Mouse (Mus musculus) heart, adult 2 months (tissue): Measurements from ENCODE around the gene Shroom4. TPM values are rescaled to one million over a fixed set of nuclear protein-coding genes. Genes with fewer than 3 reads are reported as not detected.
A peak's percentile ranks its signal among the peaks of the same experiment; 100 is the strongest.
"Not testable (repeated sequence)": the region's sequence is repeated elsewhere in the genome, so short reads cannot be mapped to it uniquely, and the experiment has no call there.

Experiments used
- DNase-seq, 2 experiments: peaks; one replicate each; pipeline ENCODE4 v3.0.0; 2021
- H3K27ac ChIP-seq: fragments of 200-600 bp; 2 replicates; pipeline ENCODE4 v1.8.1; 2022
- H3K27me3 ChIP-seq: fragments of 200-500 bp; 2 replicates; pipeline ENCODE4 v1.6.1; 2012; ENCODE audit warnings: mild to moderate bottlenecking, low read length, inconsistent platforms, mixed read lengths; ENCODE audit not compliant: control insufficient read depth, insufficient read depth
- H3K36me3 ChIP-seq: fragments of 200-500 bp; 2 replicates; pipeline ENCODE4 v1.6.1; 2012; ENCODE audit warnings: low read length, inconsistent platforms; ENCODE audit not compliant: control insufficient read depth, insufficient read depth
- H3K4me1 ChIP-seq: fragments of 200-500 bp; 2 replicates; pipeline ENCODE4 v1.6.1; 2011; ENCODE audit warnings: low read length; ENCODE audit not compliant: control insufficient read depth, insufficient read depth
- H3K4me3 ChIP-seq: fragments of 200-600 bp; 2 replicates; pipeline ENCODE4 v1.8.1; 2022
- H3K79me2 ChIP-seq: fragments of 200-500 bp; replicated peaks from 2 replicates; pipeline ENCODE4 v1.6.1; 2012; ENCODE audit warnings: mild to moderate bottlenecking, inconsistent platforms, low read length, moderate library complexity, mixed read lengths; ENCODE audit not compliant: control insufficient read depth, insufficient read depth
- H3K9ac ChIP-seq: fragments of 200-500 bp; 2 replicates; pipeline ENCODE4 v1.6.1; 2012; ENCODE audit warnings: low read depth, mild to moderate bottlenecking, control low read depth, inconsistent platforms, low read length, mixed read lengths
- CTCF ChIP-seq: fragments of 200-600 bp; IDR thresholded peaks from 2 replicates; pipeline ENCODE4 v1.8.1; 2022; ENCODE audit warnings: antibody characterized with exemption, mild to moderate bottlenecking, moderate library complexity
- EP300 ChIP-seq: fragments of 200-500 bp; IDR thresholded peaks from 2 replicates; pipeline ENCODE4 v1.6.1; 2011; ENCODE audit warnings: low read depth, low read length, control low read depth; ENCODE audit not compliant: insufficient read depth
- POLR2A ChIP-seq: fragments of 200-500 bp; IDR thresholded peaks from 2 replicates; pipeline ENCODE4 v1.6.1; 2011; ENCODE audit warnings: mild to moderate bottlenecking, low read depth, low read length, control low read depth; ENCODE audit not compliant: insufficient read depth
- WGBS: fragments of 180-500 bp; shearing (Covaris S2); methylation state at CpG from one replicate; pipeline ENCODE4 v1.1.7; 2018; 5-methylcytosine and 5-hydroxymethylcytosine counted together
- intact Hi-C: fragments of 180-260 bp; cut with DNase I; formaldehyde crosslinking; loops from one replicate; pipeline ENCODE4 v1.15.1; 2025
- polyA plus RNA-seq: library from polyadenylated mRNA; depleted of rRNA; stranded (reverse); fragments of >200 nt; gene quantifications from 2 replicates; pipeline ENCODE4 v1.2.3, GENCODE M21; 2012
- total RNA-seq, 2 experiments: library from RNA; stranded (reverse); gene quantifications; 2 replicates each; pipeline ENCODE4 v1.2.3; 2021

The Shroom4 gene
- total and polyA plus RNA-seq, 3 experiments, result 5.1 to 14.8 (median 13.5) TPM

DNA sequence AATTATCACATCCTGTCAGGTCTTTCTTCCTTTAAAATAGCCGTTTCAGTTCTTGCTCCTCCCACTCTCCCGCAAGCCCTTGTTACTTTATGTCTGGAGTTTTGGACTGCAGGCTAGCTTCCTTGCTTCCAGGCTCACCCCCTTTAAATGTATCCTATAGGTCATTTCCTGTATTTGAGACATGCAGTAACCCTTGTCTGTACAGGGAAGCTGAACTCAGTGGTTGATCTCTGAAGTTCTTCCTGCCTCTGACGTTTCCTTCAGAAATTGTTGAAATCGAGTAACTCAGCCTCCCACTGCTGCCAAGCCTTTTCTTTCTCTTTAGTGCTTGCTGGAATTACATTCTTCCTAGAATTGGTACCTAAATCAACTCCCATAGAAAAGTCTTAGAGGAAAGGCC lies 18.5 kb downstream of the Shroom4 start:
- 50% methylated on average over 4 of the region's 4 CpGs for WGBS
- TF ChIP-seq POLR2A, result no peak
- no peak for TF ChIP-seq CTCF
- Histone ChIP-seq H3K27me3 (no peaks in the 10 kb centered on the region), H3K79me2 (no peaks in the 10 kb centered on the region), H3K27ac (no peak overlapping the region), H3K9ac (no peak overlapping the region), H3K4me1 (no peaks in the 10 kb centered on the region), H3K36me3 (no peaks in the 10 kb centered on the region), H3K4me3 (no peak overlapping the region)
- intact Hi-C loops, result loop anchor here (5.0 kb wide), 1 partner anchor 116 kb away; no protein-coding TSS in a partner anchor
- no peak for DNase-seq

DNA sequence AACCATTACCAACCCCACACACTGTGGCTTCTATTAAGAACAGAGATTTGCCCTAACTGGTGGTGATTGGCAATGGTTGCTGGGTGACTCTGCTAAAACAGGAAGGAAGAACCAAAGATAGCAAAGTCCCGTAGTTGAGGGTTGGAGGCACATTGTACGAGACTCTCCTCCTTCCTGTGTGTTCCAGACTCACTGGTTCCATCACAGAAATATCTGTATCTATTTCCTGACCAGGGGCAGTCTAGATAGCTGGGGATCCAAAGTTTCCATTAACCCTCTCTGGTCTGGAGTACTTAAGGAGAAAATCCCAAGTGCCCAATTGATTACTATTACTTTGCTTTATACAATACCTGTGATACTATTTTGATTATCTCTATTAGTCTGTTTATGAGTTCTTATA lies 35.6 kb downstream of the Shroom4 start:
- H3K79me2 ChIP-seq, result no peaks in the 10 kb centered on the region
- no peak for TF ChIP-seq POLR2A
- no peak for TF ChIP-seq EP300
- no peak for TF ChIP-seq CTCF
- H3K27me3 ChIP-seq, result no peaks in the 10 kb centered on the region
- H3K9ac ChIP-seq, result no peak overlapping the region
- no peaks in the 10 kb centered on the region for H3K36me3 ChIP-seq
- no peak overlapping the region for H3K27ac ChIP-seq
- H3K4me3 ChIP-seq, result no peak overlapping the region
- intact Hi-C loops, result no loop called here
- WGBS, result 34% methylated on average over 2 of the region's 2 CpGs
- H3K4me1 ChIP-seq, result no peaks in the 10 kb centered on the region
- DNase-seq, result no peak

DNA sequence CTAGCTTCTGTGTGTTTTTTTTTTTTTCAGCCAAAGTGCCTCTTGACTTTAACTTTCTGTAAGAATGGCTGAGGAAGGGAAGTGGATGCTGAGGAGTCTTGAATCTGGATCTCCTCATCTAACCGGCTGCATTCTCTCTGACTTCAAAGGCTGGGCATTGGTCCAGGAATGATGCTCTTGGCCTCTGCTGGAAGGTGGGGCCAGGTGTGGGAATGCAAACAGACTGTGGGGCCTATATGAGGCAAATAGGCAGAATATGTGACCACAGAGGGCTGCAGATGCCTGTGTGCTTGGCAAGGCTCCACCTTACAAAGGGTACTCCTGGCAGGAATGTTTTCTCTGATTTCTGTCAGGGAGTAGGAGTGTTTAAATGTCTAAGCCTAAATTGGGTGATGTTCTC lies 46.8 kb downstream of the Shroom4 start:
- Histone ChIP-seq H3K79me2 (no peaks in the 10 kb centered on the region), H3K27ac (no peak overlapping the region), H3K36me3 (no peaks in the 10 kb centered on the region), H3K9ac (no peak overlapping the region), H3K27me3 (no peaks in the 10 kb centered on the region), H3K4me3 (no peak overlapping the region), H3K4me1 (no peaks in the 10 kb centered on the region; the same call in none of the 2 replicates)
- 36% methylated on average over 1 of the region's 1 CpGs for WGBS
- intact Hi-C loops, result no loop called here
- no peak for TF ChIP-seq POLR2A
- TF ChIP-seq CTCF, result no peak
- TF ChIP-seq EP300, result no peak
- no peak for DNase-seq

DNA sequence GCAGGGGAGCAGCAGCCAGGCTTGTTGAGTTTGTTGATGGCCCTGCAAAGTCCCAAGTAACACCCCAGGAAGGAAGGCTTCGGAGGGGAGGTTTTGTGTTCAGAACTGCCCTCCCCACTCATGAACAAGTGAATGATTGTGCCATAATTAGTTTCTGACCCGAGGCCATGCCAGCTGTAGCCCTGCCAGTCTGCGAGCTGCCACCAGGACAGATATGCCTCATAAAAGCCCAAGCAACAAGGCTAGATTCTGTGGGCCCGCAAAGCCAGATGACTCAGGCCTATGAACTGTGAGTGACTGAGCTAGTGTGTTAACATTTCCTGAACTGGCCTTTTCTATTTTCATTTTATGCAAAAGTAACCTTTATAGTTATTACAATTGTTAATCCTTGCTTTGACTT lies 48.3 kb downstream of the Shroom4 start:
- 60% methylated on average over 4 of the region's 4 CpGs for WGBS
- Histone ChIP-seq H3K27me3 (no peaks in the 10 kb centered on the region), H3K79me2 (no peaks in the 10 kb centered on the region), H3K4me1 (no peaks in the 10 kb centered on the region; the same call in none of the 2 replicates), H3K36me3 (no peaks in the 10 kb centered on the region), H3K9ac (no peak overlapping the region), H3K4me3 (no peak overlapping the region), H3K27ac (no peak overlapping the region)
- intact Hi-C loops, result no loop called here
- TF ChIP-seq CTCF, result no peak
- no peak for TF ChIP-seq POLR2A
- no peak for TF ChIP-seq EP300
- peak in 1 of 2 experiments; percentile 15 for DNase-seq

DNA sequence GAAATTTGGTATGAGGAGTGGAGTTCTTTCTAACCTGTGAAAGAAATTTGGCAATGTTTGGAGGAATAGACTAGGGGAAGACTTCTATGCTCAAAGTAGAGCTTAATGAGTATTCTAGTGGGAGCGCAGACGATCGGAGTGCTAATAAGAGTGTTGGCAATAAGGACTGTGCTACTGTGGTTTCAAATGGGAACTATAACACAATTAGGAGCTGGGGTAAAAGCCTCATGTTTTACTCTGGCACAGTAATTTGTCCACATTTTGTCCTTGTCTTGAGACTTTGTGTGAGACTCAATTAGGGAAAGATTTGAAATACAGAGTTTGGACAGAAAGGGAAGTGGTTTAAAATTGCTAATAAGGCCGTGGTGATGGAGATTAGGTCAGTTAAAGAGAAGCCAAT lies 53.6 kb downstream of the Shroom4 start:
- Histone ChIP-seq H3K4me1 (no peaks in the 10 kb centered on the region), H3K79me2 (no peaks in the 10 kb centered on the region), H3K27me3 (no peaks in the 10 kb centered on the region), H3K4me3 (no peak overlapping the region), H3K9ac (no peak overlapping the region), H3K36me3 (no peaks in the 10 kb centered on the region), H3K27ac (no peak overlapping the region)
- DNase-seq, result no peak
- intact Hi-C loops, result no loop called here
- no peak for TF ChIP-seq POLR2A
- no peak for TF ChIP-seq CTCF
- TF ChIP-seq EP300, result no peak
- 90% methylated on average over 4 of the region's 4 CpGs for WGBS

DNA sequence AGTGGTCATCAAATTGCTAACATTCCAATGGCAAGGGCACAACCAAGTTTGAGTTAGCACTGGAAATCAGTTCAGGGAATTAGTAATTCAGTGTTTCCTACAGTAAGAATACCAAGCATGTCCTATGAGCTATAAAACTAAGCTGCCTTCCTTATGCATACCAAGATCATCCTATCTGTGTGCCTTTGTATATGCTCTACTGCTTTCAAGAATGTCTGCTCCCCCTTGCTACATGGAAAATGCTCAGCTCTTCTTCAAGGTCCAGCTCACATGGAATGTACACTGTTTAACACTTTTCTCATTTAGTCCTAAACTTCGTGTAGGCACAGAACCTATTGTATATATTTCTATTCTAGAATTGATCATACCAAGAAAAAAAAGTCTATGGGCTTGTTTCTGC lies 69.6 kb downstream of the Shroom4 start:
- DNase-seq, H3K4me3 ChIP-seq, H3K9ac ChIP-seq, H3K27ac ChIP-seq, H3K79me2 ChIP-seq, intact Hi-C loops, H3K27me3 ChIP-seq, H3K4me1 ChIP-seq, H3K36me3 ChIP-seq: not testable (repeated sequence)
- no CpG with 5 or more reads among the region's 1 CpGs for WGBS

DNA sequence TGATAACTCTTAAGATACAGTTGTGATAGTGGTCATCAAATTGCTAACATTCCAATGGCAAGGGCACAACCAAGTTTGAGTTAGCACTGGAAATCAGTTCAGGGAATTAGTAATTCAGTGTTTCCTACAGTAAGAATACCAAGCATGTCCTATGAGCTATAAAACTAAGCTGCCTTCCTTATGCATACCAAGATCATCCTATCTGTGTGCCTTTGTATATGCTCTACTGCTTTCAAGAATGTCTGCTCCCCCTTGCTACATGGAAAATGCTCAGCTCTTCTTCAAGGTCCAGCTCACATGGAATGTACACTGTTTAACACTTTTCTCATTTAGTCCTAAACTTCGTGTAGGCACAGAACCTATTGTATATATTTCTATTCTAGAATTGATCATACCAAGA lies 72.9 kb downstream of the Shroom4 start:
- H3K79me2 ChIP-seq, H3K9ac ChIP-seq, DNase-seq, H3K27me3 ChIP-seq, H3K36me3 ChIP-seq, H3K4me3 ChIP-seq, intact Hi-C loops, H3K4me1 ChIP-seq, H3K27ac ChIP-seq: not testable (repeated sequence)
- no CpG with 5 or more reads among the region's 1 CpGs for WGBS
